Mouse (Mus musculus) forebrain, embryonic 12.5 days (tissue): Measurements from ENCODE around the gene Serpina12. TPM values are rescaled to one million over a fixed set of nuclear protein-coding genes. Genes with fewer than 3 reads are reported as not detected.

Experiments used
- polyA plus RNA-seq: library from polyadenylated mRNA; unstranded; fragments of >200 nt; fragmentation: Nextera tagmentation; extraction: Ambion mirVana; gene quantifications from 2 replicates; pipeline ENCODE4 v1.2.1, GENCODE M21; 2016

Serpina12 gene
- polyA plus RNA-seq, 1 experiment from 2014 or later: not detected

Other genes with a start within 250 kb of the Serpina12 start
- gene Serpina1b, start 214.1 kb downstream of the Serpina12 start, polyA plus RNA-seq: not detected in 2 replicates
- gene Serpina1a, start 180.9 kb downstream of the Serpina12 start, polyA plus RNA-seq: not detected in 2 replicates
- gene Serpina1c, start 139.6 kb downstream of the Serpina12 start, polyA plus RNA-seq: not detected in 2 replicates
- not detected in 2 replicates for gene Serpina1e, start 85.5 kb downstream of the Serpina12 start, polyA plus RNA-seq
- not detected in 2 replicates for gene Serpina11, start 54.5 kb downstream of the Serpina12 start, polyA plus RNA-seq
- gene Serpina9, start 30.7 kb downstream of the Serpina12 start, polyA plus RNA-seq: not detected in 2 replicates
- not detected in 2 replicates for gene Serpina5, start 56.7 kb upstream of the Serpina12 start, polyA plus RNA-seq
- gene Serpina3a, start 68.3 kb upstream of the Serpina12 start, polyA plus RNA-seq: not detected in 2 replicates
- gene Serpina3b, start 83.6 kb upstream of the Serpina12 start, polyA plus RNA-seq: not detected in 2 replicates
- gene Serpina3c, start 109.4 kb upstream of the Serpina12 start, polyA plus RNA-seq: not detected in 2 replicates
- 0.11 and 0.17 TPM in 2 replicates for gene Serpina3f, start 170.1 kb upstream of the Serpina12 start, polyA plus RNA-seq
- not detected in 2 replicates for gene Serpina3g, start 191.8 kb upstream of the Serpina12 start, polyA plus RNA-seq
- 0.09 TPM in 1 of 2 replicates, not detected in the other for gene Serpina3i, start 218.7 kb upstream of the Serpina12 start, polyA plus RNA-seq